Mouse (Mus musculus): ENCODE measurements at regions not wholly inside any gene's neighbourhood (a gene's known extent, or its start where the extent isn't known, plus 50 kb on each side); places are given as distances from the start of the nearest gene placed in this dataset.

DNA sequence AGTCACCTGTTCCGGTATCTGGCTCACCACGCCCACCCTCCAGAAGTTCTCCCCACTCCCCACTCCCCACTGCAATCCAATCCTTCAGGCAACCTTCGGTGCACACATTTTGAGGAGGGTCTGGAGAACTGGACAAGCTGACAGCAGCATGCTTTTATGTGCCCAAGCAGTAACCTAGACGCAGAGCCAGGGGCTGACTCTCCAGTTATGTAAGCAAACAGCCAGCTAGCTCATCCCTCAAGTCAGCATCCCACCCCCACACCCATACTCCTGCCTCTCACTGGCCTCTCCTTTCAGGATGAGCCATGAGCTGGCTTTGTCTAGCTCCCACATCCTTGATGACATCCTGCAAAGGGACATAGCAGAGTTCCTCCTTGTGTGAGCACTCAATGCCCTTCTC is 142.8 kb upstream of the Cadm1 start:
- TF ChIP-seq CTCF (IDR thresholded peaks at IDR 0.05; ENCODE audit: control insufficient read depth, insufficient read depth, insufficient read length) (no peak), USF1 (IDR thresholded peaks at IDR 0.05; ENCODE audit: low read depth) (no peak), CEBPB (IDR thresholded peaks at IDR 0.05; ENCODE audit: low read depth) (no peak), MAX (IDR thresholded peaks at IDR 0.05) (no peak), FOSL1 (IDR thresholded peaks at IDR 0.05; ENCODE audit: insufficient read depth, low read length, poor library complexity, severe bottlenecking) (no peak)
